Mouse (Mus musculus): ENCODE results near the gene Hmga1b. TPM values are rescaled to one million over a fixed set of nuclear protein-coding genes. Genes with fewer than 3 reads are reported as not detected.
"Not testable (repeated sequence)": the region's sequence is repeated elsewhere in the genome, so short reads cannot be mapped to it uniquely, and the experiment has no call there.

Gene Hmga1b
- polyA plus RNA-seq, 1 experiment, result 0.55 TPM

DNA sequence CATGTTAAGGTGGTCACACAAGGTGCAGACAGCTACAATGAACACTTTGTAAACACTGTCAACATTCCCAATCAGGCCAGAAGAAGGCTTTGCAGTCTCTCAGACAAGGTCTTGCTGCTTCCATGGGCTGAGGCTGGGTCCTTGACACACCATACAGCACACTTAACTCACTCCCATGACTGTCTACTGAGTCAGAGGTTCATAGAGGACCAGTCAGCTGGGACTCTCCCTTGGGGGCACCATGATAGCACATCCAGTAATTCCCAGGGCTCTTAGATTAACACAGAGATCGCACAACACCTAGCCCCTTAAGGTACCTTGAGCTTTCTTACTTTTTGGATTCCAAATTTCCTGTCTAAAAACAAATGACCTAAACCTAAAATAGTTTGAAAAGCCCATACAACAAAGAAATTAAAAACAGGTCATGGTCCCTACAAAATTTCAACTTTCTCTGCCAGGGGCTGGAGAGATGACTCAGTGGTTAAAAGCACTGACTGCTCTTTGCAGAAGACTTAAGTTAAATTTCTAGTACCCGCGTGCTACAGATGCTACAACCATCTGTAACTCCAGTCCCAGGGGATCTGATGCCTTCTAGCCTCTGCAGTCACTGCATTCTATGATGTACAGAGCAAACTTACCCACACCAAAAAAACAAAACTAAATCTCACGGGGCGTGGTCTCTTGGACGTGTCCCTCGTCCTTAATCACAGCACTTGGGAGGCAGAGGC is 11.0 kb downstream of the Hmga1b start:
- Histone ChIP-seq H3K36me3 (ENCODE audit: control insufficient read depth, insufficient read depth, low read length) (no peaks in the 10 kb centered on the region), H3K27me3 (replicated peaks; ENCODE audit: control insufficient read depth, insufficient read depth, low read length) (no peaks in the 10 kb centered on the region), H3K27ac (ENCODE audit: insufficient read depth, low read depth, low read length) (no peak overlapping the region), H3K4me1 (ENCODE audit: control insufficient read depth, insufficient read depth, low read length) (no peaks in the 10 kb centered on the region), H3K4me3 (ENCODE audit: insufficient read depth, low read depth, low read length) (no peak overlapping the region)
- WGBS, result 91% methylated on average over 7 of the region's 7 CpGs
- DNase-seq, result no peak
- TF ChIP-seq CTCF (conservative IDR thresholded peaks at IDR 0.05; ENCODE audit: insufficient read depth, insufficient read length, low read depth, low read length), result no peak
- no peak for TF ChIP-seq POLR2A (IDR thresholded peaks at IDR 0.05; ENCODE audit: low read depth, low read length)

GRCm38 (mm10) chr11:120775774-120776469 is 13.3 kb downstream of the Hmga1b start:
- no peak overlapping the region for H3K4me3 ChIP-seq (ENCODE audit: insufficient read depth, low read depth, low read length)
- TF ChIP-seq POLR2A (IDR thresholded peaks at IDR 0.05; ENCODE audit: low read depth, low read length) (no peak), CTCF (conservative IDR thresholded peaks at IDR 0.05; ENCODE audit: insufficient read depth, insufficient read length, low read depth, low read length) (peak; percentile 100; the same call in 1 of the 2 replicates)
- WGBS, result 20% methylated on average over 15 of the region's 15 CpGs
- H3K36me3 ChIP-seq (ENCODE audit: control insufficient read depth, insufficient read depth, low read length), result no peaks in the 10 kb centered on the region
- H3K27me3 ChIP-seq (replicated peaks; ENCODE audit: control insufficient read depth, insufficient read depth, low read length), result no peaks in the 10 kb centered on the region
- H3K27ac ChIP-seq (ENCODE audit: insufficient read depth, low read depth, low read length), result no peak overlapping the region
- peak; percentile 95 for DNase-seq
- H3K4me1 ChIP-seq (ENCODE audit: control insufficient read depth, insufficient read depth, low read length), result no peaks in the 10 kb centered on the region; the same call in 1 of the 2 replicates

DNA sequence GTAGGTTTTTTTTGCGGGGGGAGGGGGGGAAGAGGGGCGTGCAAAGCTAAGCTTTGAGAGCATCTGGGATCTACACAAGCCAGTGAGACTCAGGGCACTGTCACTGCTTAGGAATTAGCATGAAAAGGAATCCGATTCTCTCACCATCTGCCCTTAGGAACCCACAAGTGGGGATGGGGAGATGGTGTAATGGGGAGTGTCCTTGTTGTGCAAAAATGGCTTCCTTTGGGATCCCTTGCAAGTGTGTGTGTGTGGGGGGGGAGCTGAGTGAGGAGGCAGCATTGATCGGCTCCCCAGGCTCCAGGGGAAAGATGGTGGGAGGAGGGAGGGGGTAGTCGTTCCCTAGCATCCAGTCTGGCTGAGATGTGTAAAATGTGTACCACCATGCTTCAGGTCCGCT is 14.5 kb downstream of the Hmga1b start:
- H3K4me1 ChIP-seq (ENCODE audit: control insufficient read depth, insufficient read depth, low read length), result no peaks in the 10 kb centered on the region; the same call in 1 of the 2 replicates
- WGBS, result 35% methylated on average over 6 of the region's 6 CpGs
- no peak for DNase-seq
- H3K27me3 ChIP-seq (replicated peaks; ENCODE audit: control insufficient read depth, insufficient read depth, low read length), result no peaks in the 10 kb centered on the region
- TF ChIP-seq POLR2A (IDR thresholded peaks at IDR 0.05; ENCODE audit: low read depth, low read length) (no peak), CTCF (conservative IDR thresholded peaks at IDR 0.05; ENCODE audit: insufficient read depth, insufficient read length, low read depth, low read length) (no peak)
- no peak overlapping the region for H3K27ac ChIP-seq (ENCODE audit: insufficient read depth, low read depth, low read length)
- H3K4me3 ChIP-seq (ENCODE audit: insufficient read depth, low read depth, low read length), result no peak overlapping the region
- no peaks in the 10 kb centered on the region for H3K36me3 ChIP-seq (ENCODE audit: control insufficient read depth, insufficient read depth, low read length)

- DNase-seq, result no peak
- WGBS, result 94% methylated on average over 1 of the region's 1 CpGs
- TF ChIP-seq CTCF (conservative IDR thresholded peaks at IDR 0.05; ENCODE audit: insufficient read depth, insufficient read length, low read depth, low read length) (no peak), POLR2A (IDR thresholded peaks at IDR 0.05; ENCODE audit: low read depth, low read length) (no peak)
- Histone ChIP-seq H3K36me3 (ENCODE audit: control insufficient read depth, insufficient read depth, low read length) (no peaks in the 10 kb centered on the region), H3K4me1 (ENCODE audit: control insufficient read depth, insufficient read depth, low read length) (peaks cover 3% of the 10 kb centered on the region), H3K4me3 (ENCODE audit: insufficient read depth, low read depth, low read length) (no peak overlapping the region), H3K27ac (ENCODE audit: insufficient read depth, low read depth, low read length) (no peak overlapping the region), H3K27me3 (replicated peaks; ENCODE audit: control insufficient read depth, insufficient read depth, low read length) (no peaks in the 10 kb centered on the region)
Measured at GRCm38 (mm10) chr11:120779876-120780275, 17.3 kb downstream of the Hmga1b start.

DNA sequence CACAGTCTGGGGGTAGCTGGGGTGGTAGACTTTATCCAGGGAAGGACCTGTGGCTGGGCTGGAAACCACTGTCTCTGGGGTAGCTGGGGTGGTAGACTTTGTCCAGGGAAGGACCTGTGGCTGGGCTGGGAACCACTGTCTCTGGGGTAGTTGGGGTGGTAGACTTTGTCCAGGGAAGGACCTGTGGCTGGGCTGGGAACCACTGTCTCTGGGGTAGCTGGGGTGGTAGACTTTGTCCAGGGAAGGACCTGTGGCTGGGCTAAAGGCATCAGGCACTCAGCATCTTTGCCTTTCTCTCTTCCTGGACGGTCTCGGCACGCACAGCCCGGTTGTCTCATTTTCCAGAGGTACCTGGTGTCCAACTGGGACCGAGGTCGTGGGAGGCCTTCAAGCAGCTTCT is 18.8 kb downstream of the Hmga1b start:
- H3K4me1 ChIP-seq (ENCODE audit: control insufficient read depth, insufficient read depth, low read length); H3K36me3 ChIP-seq (ENCODE audit: control insufficient read depth, insufficient read depth, low read length); H3K27ac ChIP-seq (ENCODE audit: insufficient read depth, low read depth, low read length); H3K27me3 ChIP-seq (replicated peaks; ENCODE audit: control insufficient read depth, insufficient read depth, low read length); H3K4me3 ChIP-seq (ENCODE audit: insufficient read depth, low read depth, low read length): not testable (repeated sequence)
- peak; percentile 51 for DNase-seq
- 72% methylated on average over 6 of the region's 6 CpGs for WGBS

DNA sequence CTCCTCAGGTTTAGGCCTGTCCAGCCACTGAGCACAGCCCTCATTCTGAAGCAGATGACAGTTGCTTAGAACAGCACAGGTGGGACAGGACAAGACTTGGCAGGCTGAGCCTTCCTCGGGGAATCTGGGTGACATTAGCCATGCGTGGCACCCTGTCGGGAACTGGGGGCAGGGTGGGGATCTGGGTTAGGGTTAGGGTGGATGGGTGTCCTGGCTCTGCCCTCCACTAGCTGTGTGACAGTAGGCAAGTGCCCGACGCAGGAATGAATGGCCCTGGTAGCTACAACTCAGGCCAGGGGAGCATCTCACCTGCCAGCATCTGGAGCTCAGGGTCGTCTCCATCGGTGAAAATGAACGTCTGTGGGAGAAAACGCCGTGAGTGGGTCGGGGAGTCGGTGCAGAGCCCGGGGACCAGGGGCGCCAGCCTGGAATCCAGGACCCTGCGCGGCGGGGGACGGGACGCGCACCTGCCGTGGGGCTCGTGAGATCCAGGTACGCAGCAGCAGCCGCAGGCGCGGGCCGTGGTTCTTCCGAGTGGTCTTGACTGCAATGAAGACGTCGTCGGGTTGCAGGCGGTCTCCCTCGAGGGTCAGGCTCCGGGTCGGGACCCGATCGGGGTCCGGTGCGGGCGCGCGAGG is 21.0 kb downstream of the Hmga1b start:
- TF ChIP-seq POLR2A (IDR thresholded peaks at IDR 0.05; ENCODE audit: low read depth, low read length) (no peak), CTCF (conservative IDR thresholded peaks at IDR 0.05; ENCODE audit: insufficient read depth, insufficient read length, low read depth, low read length) (no peak)
- Histone ChIP-seq H3K4me1 (ENCODE audit: control insufficient read depth, insufficient read depth, low read length) (peaks cover 15% of the 10 kb centered on the region), H3K36me3 (ENCODE audit: control insufficient read depth, insufficient read depth, low read length) (no peaks in the 10 kb centered on the region), H3K27me3 (replicated peaks; ENCODE audit: control insufficient read depth, insufficient read depth, low read length) (no peaks in the 10 kb centered on the region), H3K27ac (ENCODE audit: insufficient read depth, low read depth, low read length) (peak overlapping the region; percentile 70), H3K4me3 (ENCODE audit: insufficient read depth, low read depth, low read length) (peak overlapping the region; percentile 98)
- WGBS, result under 1% methylated on average over 42 of the region's 42 CpGs
- DNase-seq, result no peak
